Mouse (Mus musculus): ENCODE measurements at regions not wholly inside any gene's neighbourhood (a gene's known extent, or its start where the extent isn't known, plus 50 kb on each side); places are given as distances from the start of the nearest gene placed in this dataset.

- peaks cover 14% of the 10 kb centered on the region for H3K4me1 ChIP-seq (replicated peaks; ENCODE audit: control insufficient read depth, insufficient read depth, low read length)
- H3K27ac ChIP-seq (ENCODE audit: low read length), result no peak overlapping the region
- peak; percentile 69 for ATAC-seq (ENCODE audit: low read depth)
- H3K9ac ChIP-seq (ENCODE audit: low read length), result no peak overlapping the region
- 20% methylated on average over 11 of the region's 11 CpGs for WGBS
- no peak overlapping the region for H3K4me3 ChIP-seq (ENCODE audit: low read length)
- no peaks in the 10 kb centered on the region for H3K36me3 ChIP-seq (ENCODE audit: control insufficient read depth, insufficient read depth, low read length)
- no peaks in the 10 kb centered on the region for H3K9me3 ChIP-seq (ENCODE audit: control insufficient read depth, low read length)
- H3K27me3 ChIP-seq (ENCODE audit: control insufficient read depth, insufficient read depth, low read depth, low read length), result no peaks in the 10 kb centered on the region
- H3K4me2 ChIP-seq (ENCODE audit: low read depth, low read length), result no peak overlapping the region
Measured at GRCm38 (mm10) chr17:87513822-87514221, 67.1 kb upstream of the Calm2 start.

- H3K9ac ChIP-seq (ENCODE audit: low read length), result no peak overlapping the region
- H3K4me1 ChIP-seq (replicated peaks; ENCODE audit: control insufficient read depth, insufficient read depth, low read length), result peaks cover 14% of the 10 kb centered on the region
- H3K36me3 ChIP-seq (ENCODE audit: control insufficient read depth, insufficient read depth, low read length), result no peaks in the 10 kb centered on the region
- no peak overlapping the region for H3K4me2 ChIP-seq (ENCODE audit: low read depth, low read length)
- no peaks in the 10 kb centered on the region for H3K27me3 ChIP-seq (ENCODE audit: control insufficient read depth, insufficient read depth, low read depth, low read length)
- ATAC-seq (ENCODE audit: low read depth), result peak; percentile 42; the same call in 1 of the 2 replicates
- no peak overlapping the region for H3K27ac ChIP-seq (ENCODE audit: low read length)
- no peaks in the 10 kb centered on the region for H3K9me3 ChIP-seq (ENCODE audit: control insufficient read depth, low read length)
- 56% methylated on average over 6 of the region's 6 CpGs for WGBS
- no peak overlapping the region for H3K4me3 ChIP-seq (ENCODE audit: low read length)
Measured at GRCm38 (mm10) chr17:87514366-87515126, 67.8 kb upstream of the Calm2 start.

- H3K4me3 ChIP-seq (ENCODE audit: low read length), result no peak overlapping the region
- no peak overlapping the region for H3K27ac ChIP-seq (ENCODE audit: low read length)
- H3K4me1 ChIP-seq (replicated peaks; ENCODE audit: control insufficient read depth, insufficient read depth, low read length), result peaks cover 22% of the 10 kb centered on the region
- H3K4me2 ChIP-seq (ENCODE audit: low read depth, low read length), result no peak overlapping the region
- H3K9me3 ChIP-seq (ENCODE audit: control insufficient read depth, low read length), result no peaks in the 10 kb centered on the region
- H3K9ac ChIP-seq (ENCODE audit: low read length), result no peak overlapping the region
- no peak for ATAC-seq (ENCODE audit: low read depth)
- WGBS, result 35% methylated on average over 9 of the region's 9 CpGs
- H3K36me3 ChIP-seq (ENCODE audit: control insufficient read depth, insufficient read depth, low read length), result no peaks in the 10 kb centered on the region
- H3K27me3 ChIP-seq (ENCODE audit: control insufficient read depth, insufficient read depth, low read depth, low read length), result no peaks in the 10 kb centered on the region
Measured at GRCm38 (mm10) chr17:87517258-87517657, 70.5 kb upstream of the Calm2 start.

- Histone ChIP-seq H3K4me3 (ENCODE audit: low read length) (no peak overlapping the region), H3K27ac (ENCODE audit: low read length) (no peak overlapping the region), H3K9me3 (ENCODE audit: control insufficient read depth, low read length) (no peaks in the 10 kb centered on the region), H3K36me3 (ENCODE audit: control insufficient read depth, insufficient read depth, low read length) (no peaks in the 10 kb centered on the region), H3K4me2 (ENCODE audit: low read depth, low read length) (no peak overlapping the region), H3K9ac (ENCODE audit: low read length) (no peak overlapping the region), H3K4me1 (replicated peaks; ENCODE audit: control insufficient read depth, insufficient read depth, low read length) (peaks cover 26% of the 10 kb centered on the region), H3K27me3 (ENCODE audit: control insufficient read depth, insufficient read depth, low read depth, low read length) (no peaks in the 10 kb centered on the region)
- 84% methylated on average over 9 of the region's 9 CpGs for WGBS
- no peak for ATAC-seq (ENCODE audit: low read depth)
Measured at GRCm38 (mm10) chr17:87519454-87519853, 72.7 kb upstream of the Calm2 start.

- ATAC-seq (ENCODE audit: low read depth), result no peak
- Histone ChIP-seq H3K27ac (ENCODE audit: low read length) (no peak overlapping the region), H3K9ac (ENCODE audit: low read length) (no peak overlapping the region), H3K9me3 (ENCODE audit: control insufficient read depth, low read length) (no peaks in the 10 kb centered on the region), H3K4me2 (ENCODE audit: low read depth, low read length) (no peak overlapping the region), H3K36me3 (ENCODE audit: control insufficient read depth, insufficient read depth, low read length) (no peaks in the 10 kb centered on the region), H3K4me1 (replicated peaks; ENCODE audit: control insufficient read depth, insufficient read depth, low read length) (peaks cover 22% of the 10 kb centered on the region), H3K4me3 (ENCODE audit: low read length) (no peak overlapping the region), H3K27me3 (ENCODE audit: control insufficient read depth, insufficient read depth, low read depth, low read length) (no peaks in the 10 kb centered on the region)
- WGBS, result 89% methylated on average over 5 of the region's 5 CpGs
Measured at GRCm38 (mm10) chr17:87520841-87521240, 74.1 kb upstream of the Calm2 start.

GRCm38 (mm10) chr17:87521622-87522151, 75.0 kb upstream of the Calm2 start:
- H3K9ac ChIP-seq (ENCODE audit: low read length), result no peak overlapping the region
- ATAC-seq (ENCODE audit: low read depth), result peak; percentile 36; the same call in 1 of the 2 replicates

GRCm38 (mm10) chr17:87522500-87523091, 75.9 kb upstream of the Calm2 start:
- Histone ChIP-seq H3K27me3 (ENCODE audit: control insufficient read depth, insufficient read depth, low read depth, low read length) (no peaks in the 10 kb centered on the region), H3K4me1 (replicated peaks; ENCODE audit: control insufficient read depth, insufficient read depth, low read length) (peaks cover 22% of the 10 kb centered on the region), H3K4me2 (ENCODE audit: low read depth, low read length) (no peak overlapping the region), H3K27ac (ENCODE audit: low read length) (peak overlapping the region; percentile 43), H3K9ac (ENCODE audit: low read length) (no peak overlapping the region), H3K4me3 (ENCODE audit: low read length) (no peak overlapping the region), H3K9me3 (ENCODE audit: control insufficient read depth, low read length) (no peaks in the 10 kb centered on the region), H3K36me3 (ENCODE audit: control insufficient read depth, insufficient read depth, low read length) (no peaks in the 10 kb centered on the region)
- WGBS, result 8% methylated on average over 8 of the region's 8 CpGs
- peak; percentile 81 for ATAC-seq (ENCODE audit: low read depth)

More at GRCm38 (mm10) chr17:87521622-87522151, 75.0 kb upstream of the Calm2 start:
- H3K4me2 ChIP-seq (ENCODE audit: low read depth, low read length), result no peak overlapping the region
- H3K27ac ChIP-seq (ENCODE audit: low read length), result no peak overlapping the region
- 38% methylated on average over 10 of the region's 10 CpGs for WGBS
- peaks cover 22% of the 10 kb centered on the region for H3K4me1 ChIP-seq (replicated peaks; ENCODE audit: control insufficient read depth, insufficient read depth, low read length)
- H3K27me3 ChIP-seq (ENCODE audit: control insufficient read depth, insufficient read depth, low read depth, low read length), result no peaks in the 10 kb centered on the region
- no peaks in the 10 kb centered on the region for H3K9me3 ChIP-seq (ENCODE audit: control insufficient read depth, low read length)
- no peaks in the 10 kb centered on the region for H3K36me3 ChIP-seq (ENCODE audit: control insufficient read depth, insufficient read depth, low read length)
- no peak overlapping the region for H3K4me3 ChIP-seq (ENCODE audit: low read length)

- H3K27ac ChIP-seq (ENCODE audit: low read length), result no peak overlapping the region
- no peak overlapping the region for H3K4me2 ChIP-seq (ENCODE audit: low read depth, low read length)
- no peaks in the 10 kb centered on the region for H3K9me3 ChIP-seq (ENCODE audit: control insufficient read depth, low read length)
- no peaks in the 10 kb centered on the region for H3K36me3 ChIP-seq (ENCODE audit: control insufficient read depth, insufficient read depth, low read length)
- H3K4me3 ChIP-seq (ENCODE audit: low read length), result no peak overlapping the region
- peaks cover 22% of the 10 kb centered on the region for H3K4me1 ChIP-seq (replicated peaks; ENCODE audit: control insufficient read depth, insufficient read depth, low read length)
- WGBS, result 33% methylated on average over 10 of the region's 10 CpGs
- H3K27me3 ChIP-seq (ENCODE audit: control insufficient read depth, insufficient read depth, low read depth, low read length), result no peaks in the 10 kb centered on the region
- peak; percentile 50 for ATAC-seq (ENCODE audit: low read depth)
- no peak overlapping the region for H3K9ac ChIP-seq (ENCODE audit: low read length)
Measured at GRCm38 (mm10) chr17:87523643-87524042, 76.9 kb upstream of the Calm2 start.

- Histone ChIP-seq H3K4me3 (ENCODE audit: low read length) (no peak overlapping the region), H3K9ac (ENCODE audit: low read length) (no peak overlapping the region), H3K27me3 (ENCODE audit: control insufficient read depth, insufficient read depth, low read depth, low read length) (no peaks in the 10 kb centered on the region), H3K27ac (ENCODE audit: low read length) (no peak overlapping the region), H3K9me3 (ENCODE audit: control insufficient read depth, low read length) (no peaks in the 10 kb centered on the region), H3K4me2 (ENCODE audit: low read depth, low read length) (no peak overlapping the region), H3K36me3 (ENCODE audit: control insufficient read depth, insufficient read depth, low read length) (no peaks in the 10 kb centered on the region), H3K4me1 (replicated peaks; ENCODE audit: control insufficient read depth, insufficient read depth, low read length) (peaks cover 37% of the 10 kb centered on the region)
- ATAC-seq (ENCODE audit: low read depth), result no peak
- WGBS, result 94% methylated on average over 7 of the region's 7 CpGs
Measured at GRCm38 (mm10) chr17:87527174-87527573, 80.4 kb upstream of the Calm2 start.
